In the genomic region with DNA sequence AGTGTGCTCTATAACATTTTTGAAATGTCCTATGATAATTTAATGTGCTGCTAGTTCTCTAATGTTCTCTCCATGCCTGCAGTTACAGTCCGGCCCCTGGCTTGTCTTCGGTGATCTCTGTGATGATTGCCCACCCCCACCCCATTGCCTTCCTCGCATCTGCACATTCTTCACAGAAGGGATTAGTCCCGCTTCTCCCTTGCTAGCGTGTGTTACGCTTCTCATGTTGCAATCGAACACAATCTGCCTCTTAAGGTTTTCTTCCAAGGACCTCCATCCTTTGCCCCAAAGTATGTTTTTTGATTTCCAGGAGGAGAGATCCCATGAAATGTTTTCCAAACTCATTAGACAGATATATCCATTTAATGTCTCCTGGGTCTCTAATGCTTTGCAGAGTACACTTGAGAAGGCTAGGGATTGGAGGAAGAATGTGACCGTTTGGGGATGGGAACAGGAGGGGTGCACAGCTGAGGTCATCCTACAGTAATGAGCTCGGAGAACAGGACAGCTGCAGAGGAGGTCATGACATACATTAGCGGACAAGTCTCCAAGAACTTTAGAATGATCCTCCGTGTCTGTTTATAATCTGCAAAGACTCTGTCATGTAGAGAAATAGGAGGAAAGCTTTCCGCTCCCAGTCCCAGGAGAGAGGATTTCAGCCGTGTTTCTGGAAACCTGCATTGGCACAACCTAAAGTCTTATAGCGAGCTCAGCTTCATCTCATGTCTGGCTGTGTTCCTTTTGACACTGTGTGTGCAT, we compare ENCODE assay signal across 9 mouse cellular contexts.
A peak's percentile ranks its signal among the peaks of the same experiment; 100 is the strongest.
DNase-seq lines count a peak whose midpoint lies in the region; ATAC-seq lines count a peak whose summit lies in the region.
"Had no signal": no experiment of that assay in that cellular context is flagged by ENCODE, and none has a peak within 500 bp of the region (broad histone marks: within the 10 kb centered on the region; RNA-seq: fewer than 3 reads in every experiment).

No protein-coding gene starts in this region.

- H3K4me2 ChIP-seq in hindbrain, embryonic 11.5 days (replicated peaks; ENCODE audit: low read depth, low read length) = 0 out of 2 replicates have a peak overlapping the region, but pooled peaks have one; percentile 9
- peak overlapping the region; percentile 31 for H3K4me2 ChIP-seq in midbrain, embryonic 15.5 days

- peak overlapping the region; percentile 33; the same call in 1 of the 2 replicates for H3K27ac ChIP-seq in hindbrain, embryonic 11.5 days (ENCODE audit: low read depth, low read length)
- no peak overlapping the region; the same call in 1 of the 2 replicates for H3K27ac ChIP-seq in midbrain, embryonic 15.5 days

- H3K9ac ChIP-seq in hindbrain, embryonic 11.5 days (ENCODE audit: low read depth, low read length) = no peak overlapping the region
- no peak overlapping the region for H3K9ac ChIP-seq in midbrain, embryonic 15.5 days

- H3K9me3 ChIP-seq in hindbrain, embryonic 11.5 days (ENCODE audit: control insufficient read depth, low read length) = no peaks in the 10 kb centered on the region
- H3K9me3 ChIP-seq in midbrain, embryonic 15.5 days = no peaks in the 10 kb centered on the region

- H3K27me3 ChIP-seq in hindbrain, embryonic 11.5 days (ENCODE audit: control insufficient read depth, insufficient read depth, low read length) = no peaks in the 10 kb centered on the region
- H3K27me3 ChIP-seq in midbrain, embryonic 15.5 days (replicated peaks) = no peaks in the 10 kb centered on the region

- ATAC-seq in hindbrain, embryonic 11.5 days (ENCODE audit: low FRiP score) = peak; percentile 67
- peak; percentile 72 for ATAC-seq in midbrain, embryonic 15.5 days (replicated peaks)

- no peak overlapping the region for H3K4me3 ChIP-seq in hindbrain, embryonic 11.5 days (ENCODE audit: low read depth, low read length)
- no peak overlapping the region for H3K4me3 ChIP-seq in midbrain, embryonic 15.5 days

- no peaks in the 10 kb centered on the region for H3K36me3 ChIP-seq in hindbrain, embryonic 11.5 days (ENCODE audit: control insufficient read depth, insufficient read depth, low read length)
- H3K36me3 ChIP-seq in midbrain, embryonic 15.5 days (replicated peaks) = no peaks in the 10 kb centered on the region

- WGBS in hindbrain, embryonic 11.5 days = 38% methylated on average over 14 of the region's 14 CpGs
- 25% methylated on average over 14 of the region's 14 CpGs for WGBS in midbrain, embryonic 15.5 days

- peaks cover 3% of the 10 kb centered on the region; the same call in 1 of the 2 replicates for H3K4me1 ChIP-seq in hindbrain, embryonic 11.5 days (replicated peaks; ENCODE audit: control insufficient read depth, insufficient read depth, low read length)
- peaks cover 13% of the 10 kb centered on the region for H3K4me1 ChIP-seq in midbrain, embryonic 15.5 days

- DNase-seq in heart, adult 11 months = peak; percentile 77
- DNase-seq in heart, postnatal 4 days = no peak
- peak; percentile 68 for DNase-seq in embryo, embryonic 10 days (ENCODE audit: low spot score)
- peak; percentile 40 for DNase-seq in hindbrain, embryonic 11.5 days (ENCODE audit: low spot score)
- no peak for DNase-seq in thymus, postnatal 10 days (ENCODE audit: low spot score in 2 of 2)
- no peak for DNase-seq in layer of hippocampus, postnatal 25 days (ENCODE audit: extremely low spot score in 1 of 2, low spot score in 1 of 2)
- DNase-seq in thymus, postnatal 25 days = no peak
- DNase-seq: adrenal gland, postnatal 14 days had no signal

Comparison
In these comparisons a context has a peak if more than half of its experiments do, and no peak if none do; other contexts are left out.
1. DNase-seq: peak in heart, adult 11 months (single experiment), embryo, embryonic 10 days (single experiment) and hindbrain, embryonic 11.5 days (single experiment); none in heart, postnatal 4 days (single experiment), thymus, postnatal 10 days (0 of 2), layer of hippocampus, postnatal 25 days (0 of 2) and thymus, postnatal 25 days (single experiment).